9 mouse cellular contexts compared by ENCODE assay signal in the genomic region with DNA sequence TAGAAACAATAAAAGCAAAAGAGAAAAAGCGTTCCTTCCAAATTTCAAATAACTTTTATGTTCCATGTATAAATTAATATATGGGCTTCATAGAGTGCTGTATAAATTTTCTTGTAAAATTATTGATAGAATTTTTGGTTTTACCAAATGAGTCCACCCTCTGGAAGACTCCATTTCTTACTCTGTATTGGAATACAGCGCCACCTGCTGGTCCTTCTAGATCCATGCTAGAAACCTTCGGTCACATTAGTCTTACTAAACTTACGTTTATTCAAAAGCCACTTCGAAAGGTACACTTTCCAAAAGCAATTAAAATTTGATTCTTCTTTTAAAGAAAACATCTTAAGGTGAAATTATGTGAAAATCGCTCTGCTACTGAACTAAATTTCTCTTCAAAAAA.
DNase-seq lines count a peak whose midpoint lies in the region; ATAC-seq and TF ChIP-seq lines count a peak whose summit lies in the region.
"Had no signal": no experiment of that assay in that cellular context is flagged by ENCODE, and none has a peak within 500 bp of the region (broad histone marks: within the 10 kb centered on the region; RNA-seq: fewer than 3 reads in every experiment).

No protein-coding gene starts in this region.

- H3K9ac ChIP-seq in kidney, embryonic 15.5 days: no peak overlapping the region
- no peak overlapping the region for H3K9ac ChIP-seq in midbrain, postnatal 0 days (replicated peaks; ENCODE audit: low read length, poor library complexity, severe bottlenecking)
- H3K9ac ChIP-seq: lung, embryonic 15.5 days had no signal

- H3K4me3 ChIP-seq in kidney, embryonic 15.5 days (replicated peaks): no peak overlapping the region
- H3K4me3 ChIP-seq in midbrain, postnatal 0 days (ENCODE audit: low read depth, low read length): no peak overlapping the region
- H3K4me3 ChIP-seq: lung, embryonic 15.5 days had no signal

- 57% methylated on average over 6 of the region's 6 CpGs for WGBS in kidney, embryonic 15.5 days
- 49% methylated on average over 6 of the region's 6 CpGs for WGBS in midbrain, postnatal 0 days

- H3K9me3 ChIP-seq in kidney, embryonic 15.5 days (replicated peaks): no peaks in the 10 kb centered on the region
- no peaks in the 10 kb centered on the region for H3K9me3 ChIP-seq in midbrain, postnatal 0 days (ENCODE audit: low read length)
- H3K9me3 ChIP-seq: lung, embryonic 15.5 days had no signal

- intact Hi-C loops in gastrocnemius, postnatal 14 days (cut with DNase I; ENCODE audit: low total_unique reads): no loop called here

- H3K36me3 ChIP-seq in kidney, embryonic 15.5 days: no peaks in the 10 kb centered on the region
- no peaks in the 10 kb centered on the region for H3K36me3 ChIP-seq in midbrain, postnatal 0 days (ENCODE audit: insufficient read depth, low read length)
- H3K36me3 ChIP-seq: lung, embryonic 15.5 days had no signal

- TF ChIP-seq CTCF in midbrain, postnatal 0 days (IDR thresholded peaks at IDR 0.05): peak; percentile 77

- H3K4me2 ChIP-seq in kidney, embryonic 15.5 days: no peak overlapping the region
- no peak overlapping the region for H3K4me2 ChIP-seq in midbrain, postnatal 0 days (ENCODE audit: low read depth, low read length, poor library complexity, severe bottlenecking)
- H3K4me2 ChIP-seq: lung, embryonic 15.5 days had no signal

- H3K27me3 ChIP-seq in kidney, embryonic 15.5 days: no peaks in the 10 kb centered on the region
- no peaks in the 10 kb centered on the region for H3K27me3 ChIP-seq in midbrain, postnatal 0 days (ENCODE audit: insufficient read depth, low read length)
- H3K27me3 ChIP-seq: lung, embryonic 15.5 days had no signal

- H3K4me1 ChIP-seq in kidney, embryonic 15.5 days: peaks cover under 1% of the 10 kb centered on the region; the same call in 1 of the 2 replicates
- no peaks in the 10 kb centered on the region for H3K4me1 ChIP-seq in midbrain, postnatal 0 days (ENCODE audit: insufficient read depth, low read length)

- peak; percentile 16 for DNase-seq in kidney, adult 11 months
- DNase-seq in NIH3T3 (ENCODE audit: low read depth): peak; percentile 71
- DNase-seq in cerebellum, adult 8-10 months: peak; percentile 61
- peak; percentile 50 for DNase-seq in gastrocnemius, postnatal 14 days
- DNase-seq in layer of hippocampus, postnatal 25 days (ENCODE audit: extremely low spot score in 1 of 2, low spot score in 1 of 2): peak; percentile 20 to 84
- DNase-seq in midbrain, postnatal 0 days (ENCODE audit: low spot score): peak; percentile 73
- no peak for DNase-seq in spleen, adult 12 weeks (ENCODE audit: low spot score)

- no peak overlapping the region for H3K27ac ChIP-seq in kidney, embryonic 15.5 days
- no peak overlapping the region for H3K27ac ChIP-seq in midbrain, postnatal 0 days (ENCODE audit: low read depth, low read length)
- H3K27ac ChIP-seq: lung, embryonic 15.5 days had no signal

- no peak for ATAC-seq in kidney, embryonic 15.5 days (replicated peaks; ENCODE audit: low FRiP score)
- no peak for ATAC-seq in midbrain, postnatal 0 days (ENCODE audit: low FRiP score)
